Mouse (Mus musculus): ENCODE results near the gene Tmem209. TPM values are rescaled to one million over a fixed set of nuclear protein-coding genes. Genes with fewer than 3 reads are reported as not detected.

Gene Tmem209
- polyA plus RNA-seq (2014; fragmentation: Nextera tagmentation; extraction: Ambion mirVana), result 39.8 and 45.0 TPM in 2 replicates

- Histone ChIP-seq H3K9me3 (ENCODE audit: control insufficient read depth, low read depth, low read length) (no peaks in the 10 kb centered on the region), H3K4me2 (replicated peaks; ENCODE audit: low read depth, low read length) (peak within 1 kb of the TSS; percentile 44), H3K4me3 (ENCODE audit: low read depth, low read length) (peak within 1 kb of the TSS; percentile 46), H3K9ac (replicated peaks; ENCODE audit: low read depth, low read length) (peak within 1 kb of the TSS; percentile 78), H3K27me3 (ENCODE audit: control insufficient read depth, insufficient read depth, low read length) (no peaks in the 10 kb centered on the region), H3K36me3 (ENCODE audit: control insufficient read depth, insufficient read depth, low read length) (peaks cover 18% of the 10 kb centered on the region), H3K27ac (ENCODE audit: low read length) (peak within 1 kb of the TSS; percentile 98), H3K4me1 (ENCODE audit: control insufficient read depth, insufficient read depth, low read length) (peaks cover 12% of the 10 kb centered on the region)
- peak; percentile 97 for ATAC-seq (ENCODE audit: insufficient number of reproducible peaks, insufficient read depth, low FRiP score, low read depth)
- under 1% methylated on average over 37 of the region's 37 CpGs for WGBS
These were observed at the start of gene Tmem209, which contains the start of gene Ssmem1 for GRCm38 (mm10) chr6:30509265-30510239. TSS of gene Tmem209 (minus strand) at chr6:30509783. TSS of gene Ssmem1 (plus strand) at chr6:30509849.

- Histone ChIP-seq H3K27ac (ENCODE audit: low read length) (no peak overlapping the region), H3K27me3 (ENCODE audit: control insufficient read depth, insufficient read depth, low read length) (no peaks in the 10 kb centered on the region), H3K36me3 (ENCODE audit: control insufficient read depth, insufficient read depth, low read length) (no peaks in the 10 kb centered on the region), H3K9me3 (ENCODE audit: control insufficient read depth, low read depth, low read length) (no peaks in the 10 kb centered on the region), H3K4me3 (ENCODE audit: low read depth, low read length) (no peak overlapping the region), H3K4me1 (ENCODE audit: control insufficient read depth, insufficient read depth, low read length) (no peaks in the 10 kb centered on the region), H3K9ac (replicated peaks; ENCODE audit: low read depth, low read length) (no peak overlapping the region), H3K4me2 (replicated peaks; ENCODE audit: low read depth, low read length) (no peak overlapping the region)
- no peak for ATAC-seq (ENCODE audit: insufficient number of reproducible peaks, insufficient read depth, low FRiP score, low read depth)
- 14% methylated on average over 4 of the region's 9 CpGs for WGBS
These were observed 46.5 kb upstream of the Tmem209 start for GRCm38 (mm10) chr6:30556080-30556479.

- Histone ChIP-seq H3K9ac (replicated peaks; ENCODE audit: low read depth, low read length) (no peak overlapping the region), H3K9me3 (ENCODE audit: control insufficient read depth, low read depth, low read length) (no peaks in the 10 kb centered on the region), H3K27me3 (ENCODE audit: control insufficient read depth, insufficient read depth, low read length) (no peaks in the 10 kb centered on the region), H3K4me2 (replicated peaks; ENCODE audit: low read depth, low read length) (no peak overlapping the region), H3K27ac (ENCODE audit: low read length) (no peak overlapping the region), H3K4me1 (ENCODE audit: control insufficient read depth, insufficient read depth, low read length) (peaks cover under 1% of the 10 kb centered on the region; the same call in 1 of the 2 replicates), H3K4me3 (ENCODE audit: low read depth, low read length) (no peak overlapping the region), H3K36me3 (ENCODE audit: control insufficient read depth, insufficient read depth, low read length) (no peaks in the 10 kb centered on the region)
- no peak for ATAC-seq (ENCODE audit: insufficient number of reproducible peaks, insufficient read depth, low FRiP score, low read depth)
- WGBS, result 89% methylated on average over 5 of the region's 5 CpGs
These were observed 45.1 kb upstream of the Tmem209 start for GRCm38 (mm10) chr6:30554621-30555170.

GRCm38 (mm10) chr6:30554092-30554491, 44.5 kb upstream of the Tmem209 start:
- no peaks in the 10 kb centered on the region for H3K27me3 ChIP-seq (ENCODE audit: control insufficient read depth, insufficient read depth, low read length)
- H3K9ac ChIP-seq (replicated peaks; ENCODE audit: low read depth, low read length), result no peak overlapping the region
- ATAC-seq (ENCODE audit: insufficient number of reproducible peaks, insufficient read depth, low FRiP score, low read depth), result no peak
- H3K4me2 ChIP-seq (replicated peaks; ENCODE audit: low read depth, low read length), result no peak overlapping the region
- no peaks in the 10 kb centered on the region for H3K9me3 ChIP-seq (ENCODE audit: control insufficient read depth, low read depth, low read length)
- no peaks in the 10 kb centered on the region for H3K36me3 ChIP-seq (ENCODE audit: control insufficient read depth, insufficient read depth, low read length)
- no peak overlapping the region for H3K4me3 ChIP-seq (ENCODE audit: low read depth, low read length)
- H3K4me1 ChIP-seq (ENCODE audit: control insufficient read depth, insufficient read depth, low read length), result peaks cover 7% of the 10 kb centered on the region
- WGBS, result 92% methylated on average over 5 of the region's 5 CpGs
- H3K27ac ChIP-seq (ENCODE audit: low read length), result no peak overlapping the region

GRCm38 (mm10) chr6:30553381-30554010, 43.9 kb upstream of the Tmem209 start:
- Histone ChIP-seq H3K36me3 (ENCODE audit: control insufficient read depth, insufficient read depth, low read length) (no peaks in the 10 kb centered on the region), H3K9me3 (ENCODE audit: control insufficient read depth, low read depth, low read length) (no peaks in the 10 kb centered on the region), H3K9ac (replicated peaks; ENCODE audit: low read depth, low read length) (no peak overlapping the region), H3K27ac (ENCODE audit: low read length) (no peak overlapping the region; the same call in 1 of the 2 replicates), H3K4me1 (ENCODE audit: control insufficient read depth, insufficient read depth, low read length) (peaks cover 9% of the 10 kb centered on the region), H3K4me3 (ENCODE audit: low read depth, low read length) (no peak overlapping the region), H3K4me2 (replicated peaks; ENCODE audit: low read depth, low read length) (no peak overlapping the region), H3K27me3 (ENCODE audit: control insufficient read depth, insufficient read depth, low read length) (no peaks in the 10 kb centered on the region)
- ATAC-seq (ENCODE audit: insufficient number of reproducible peaks, insufficient read depth, low FRiP score, low read depth), result no peak
- 68% methylated on average over 7 of the region's 7 CpGs for WGBS

GRCm38 (mm10) chr6:30552628-30553027, 43.0 kb upstream of the Tmem209 start:
- 62% methylated on average over 6 of the region's 6 CpGs for WGBS
- Histone ChIP-seq H3K27ac (ENCODE audit: low read length) (peak overlapping the region; percentile 44; the same call in 1 of the 2 replicates), H3K27me3 (ENCODE audit: control insufficient read depth, insufficient read depth, low read length) (no peaks in the 10 kb centered on the region), H3K4me1 (ENCODE audit: control insufficient read depth, insufficient read depth, low read length) (peaks cover 13% of the 10 kb centered on the region), H3K9me3 (ENCODE audit: control insufficient read depth, low read depth, low read length) (no peaks in the 10 kb centered on the region), H3K36me3 (ENCODE audit: control insufficient read depth, insufficient read depth, low read length) (no peaks in the 10 kb centered on the region), H3K9ac (replicated peaks; ENCODE audit: low read depth, low read length) (no peak overlapping the region), H3K4me2 (replicated peaks; ENCODE audit: low read depth, low read length) (no peak overlapping the region), H3K4me3 (ENCODE audit: low read depth, low read length) (no peak overlapping the region)
- ATAC-seq (ENCODE audit: insufficient number of reproducible peaks, insufficient read depth, low FRiP score, low read depth), result no peak

GRCm38 (mm10) chr6:30551644-30552580, 42.3 kb upstream of the Tmem209 start:
- no peak overlapping the region for H3K9ac ChIP-seq (replicated peaks; ENCODE audit: low read depth, low read length)

More at GRCm38 (mm10) chr6:30551644-30552580, 42.3 kb upstream of the Tmem209 start:
- no peak for ATAC-seq (ENCODE audit: insufficient number of reproducible peaks, insufficient read depth, low FRiP score, low read depth)
- WGBS, result 34% methylated on average over 23 of the region's 23 CpGs
- H3K36me3 ChIP-seq (ENCODE audit: control insufficient read depth, insufficient read depth, low read length), result no peaks in the 10 kb centered on the region
- H3K27ac ChIP-seq (ENCODE audit: low read length), result peak overlapping the region; percentile 44; the same call in 1 of the 2 replicates
- peak overlapping the region; percentile 19; the same call in 1 of the 2 replicates for H3K4me2 ChIP-seq (replicated peaks; ENCODE audit: low read depth, low read length)
- peaks cover 16% of the 10 kb centered on the region for H3K4me1 ChIP-seq (ENCODE audit: control insufficient read depth, insufficient read depth, low read length)
- H3K27me3 ChIP-seq (ENCODE audit: control insufficient read depth, insufficient read depth, low read length), result no peaks in the 10 kb centered on the region
- H3K9me3 ChIP-seq (ENCODE audit: control insufficient read depth, low read depth, low read length), result no peaks in the 10 kb centered on the region
- no peak overlapping the region for H3K4me3 ChIP-seq (ENCODE audit: low read depth, low read length)
